Mouse (Mus musculus): ENCODE data around the gene Ilk.
A peak's percentile ranks its signal among the peaks of the same experiment; 100 is the strongest.
"Not testable (repeated sequence)": the region's sequence is repeated elsewhere in the genome, so short reads cannot be mapped to it uniquely, and the experiment has no call there.

Ilk gene

GRCm38 (mm10) chr7:105743246-105743925 lies 7.0 kb downstream of the Ilk start:
- not testable (repeated sequence) for DNase-seq

GRCm38 (mm10) chr7:105743926-105744590 lies 7.7 kb downstream of the Ilk start, which contains the start of gene Taf10:
Gene Taf10 (minus strand): TSS chr7:105744361.
- DNase-seq = peak; percentile 93

GRCm38 (mm10) chr7:105747776-105748175 lies 11.4 kb downstream of the Ilk start:
- DNase-seq = no peak

DNA sequence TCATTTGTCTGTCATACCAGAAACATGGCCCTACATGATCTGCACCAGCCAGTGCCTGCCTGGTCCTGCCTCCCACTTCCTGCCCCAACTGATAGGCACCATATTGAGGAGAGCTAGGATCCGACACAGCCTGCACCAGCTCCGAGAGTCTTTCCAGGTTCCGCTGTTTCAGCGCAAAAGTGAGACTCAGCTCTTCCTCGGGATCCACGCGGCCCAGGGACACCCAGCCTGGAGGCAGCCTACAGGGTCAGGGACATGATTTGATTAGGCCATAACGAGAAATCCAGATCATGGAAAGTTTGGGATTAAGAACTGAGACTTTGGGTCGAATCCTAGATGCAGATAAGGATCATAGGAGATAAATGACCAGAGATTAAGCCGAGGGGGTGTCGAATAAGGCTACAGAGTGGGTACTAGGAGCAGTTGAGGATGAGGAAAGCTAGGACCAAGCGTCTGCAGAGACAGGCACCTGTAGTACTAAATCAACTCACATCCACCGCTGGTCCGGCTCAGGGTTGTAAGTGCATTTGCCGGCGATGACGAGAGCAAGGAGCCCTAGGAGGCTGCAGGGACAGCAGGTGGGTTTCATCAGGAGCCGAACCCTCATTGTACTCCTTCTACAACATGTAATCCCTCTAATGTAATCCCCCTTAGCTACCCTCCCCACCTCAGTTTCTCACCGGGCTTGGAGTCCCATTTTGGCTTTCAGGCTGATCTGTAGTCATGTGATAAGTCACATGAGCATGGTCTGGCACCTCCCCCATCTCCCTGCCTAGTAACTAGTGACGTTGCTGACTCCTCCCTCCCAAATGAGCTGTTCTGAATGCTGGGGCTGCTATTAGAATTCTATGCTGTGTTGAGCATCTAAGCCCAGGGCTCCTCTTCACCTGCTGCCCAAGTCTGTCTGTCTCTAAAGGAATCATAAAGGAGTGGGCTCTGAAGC lies 15.4 kb downstream of the Ilk start, which contains the start of gene Tpp1:
Gene Tpp1, minus strand, starts transcription at position 745 of the 943 bp plus-strand sequence.
- peak; percentile 97 for DNase-seq

- no peak for DNase-seq
These were observed 16.3 kb downstream of the Ilk start for GRCm38 (mm10) chr7:105752716-105753115.

DNA sequence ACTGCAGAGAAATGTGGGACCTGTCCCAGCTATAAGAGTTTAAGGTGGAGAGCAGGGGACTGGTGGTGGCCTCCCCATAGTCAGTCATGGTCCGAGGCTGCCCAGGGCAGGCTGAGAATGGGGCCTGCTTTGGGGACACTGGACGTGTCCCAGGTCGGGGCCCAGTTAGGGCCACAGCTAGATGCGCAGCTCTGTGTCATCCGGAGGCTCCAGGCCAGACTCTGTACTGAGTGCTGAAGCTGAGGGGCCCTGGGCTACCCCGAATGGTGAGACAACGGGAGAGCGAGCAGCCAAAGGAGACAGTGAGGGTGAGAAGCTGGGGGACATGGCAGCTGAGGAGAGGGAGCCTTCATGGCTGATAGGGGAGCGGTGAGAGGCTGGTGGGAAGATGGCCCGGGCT lies 16.9 kb downstream of the Ilk start:
- no peak for DNase-seq

- no peak for DNase-seq
These were observed 25.6 kb downstream of the Ilk start for GRCm38 (mm10) chr7:105761813-105762484.

GRCm38 (mm10) chr7:105762517-105763270 lies 26.3 kb downstream of the Ilk start:
- no peak for DNase-seq

- DNase-seq = no peak
These were observed 27.9 kb downstream of the Ilk start for GRCm38 (mm10) chr7:105764331-105764730.

DNA sequence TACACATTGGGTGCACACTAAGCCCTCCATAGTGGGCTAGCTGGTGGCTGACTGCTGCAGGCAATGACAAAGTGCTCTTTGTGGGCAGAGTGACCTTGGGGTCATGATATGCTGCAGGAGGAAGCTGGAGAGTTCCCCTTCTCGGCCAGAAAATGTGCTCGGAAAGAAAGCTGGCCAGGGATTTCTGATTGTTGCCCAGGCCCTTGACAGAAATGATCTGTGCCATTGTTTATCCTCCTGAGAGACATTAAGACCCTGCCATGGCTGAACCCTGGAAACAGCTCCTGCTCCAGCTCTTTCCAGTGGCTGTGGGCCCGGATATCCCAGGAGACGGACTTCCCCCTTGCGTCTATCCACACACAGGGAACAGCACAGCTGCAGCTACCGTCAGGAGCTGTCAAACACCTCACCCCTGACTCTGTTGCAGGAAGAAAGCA lies 31.4 kb downstream of the Ilk start:
- peak; percentile 33 for DNase-seq

DNA sequence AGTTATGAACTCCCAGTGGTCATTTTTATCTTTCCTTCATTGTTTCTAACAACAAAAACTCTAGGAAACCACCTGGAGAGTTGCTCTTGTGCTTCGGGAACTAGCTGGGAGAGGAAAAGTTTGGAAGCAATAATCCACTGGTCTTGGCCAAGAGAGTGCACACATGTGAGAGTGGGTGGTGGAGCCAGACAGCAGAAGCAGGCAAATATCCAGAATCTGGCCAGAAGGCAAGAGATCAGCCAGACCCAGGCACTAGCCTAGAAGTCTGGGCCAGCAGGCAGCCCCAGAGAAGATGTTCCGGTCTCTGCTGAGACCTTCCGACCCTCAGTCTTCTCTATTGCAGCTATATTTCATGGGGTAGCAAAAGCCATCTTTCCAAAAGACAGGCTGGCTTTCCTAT lies 33.6 kb downstream of the Ilk start:
- DNase-seq = no peak

DNA sequence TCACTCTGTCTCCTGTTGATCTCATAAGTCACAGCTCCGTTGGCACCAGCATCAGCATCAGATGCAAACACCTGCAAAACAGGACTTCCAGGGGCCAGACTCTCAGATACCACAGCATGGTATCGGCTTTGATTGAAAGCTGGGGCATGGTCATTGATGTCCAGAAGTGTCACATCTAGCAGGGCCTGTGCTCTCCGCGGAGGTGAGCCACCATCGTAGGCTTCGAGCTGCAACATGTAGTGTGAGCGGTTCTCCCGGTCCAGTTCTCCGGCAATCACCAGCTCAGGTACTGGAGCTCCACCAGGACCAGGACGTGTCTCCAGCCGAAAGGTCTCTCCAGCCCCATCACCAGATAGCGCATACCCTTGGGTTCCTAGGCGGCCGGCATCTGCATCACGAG lies 35.9 kb downstream of the Ilk start:
- no peak for DNase-seq

- no peak for DNase-seq
These were observed 36.6 kb downstream of the Ilk start for GRCm38 (mm10) chr7:105773041-105773440.

DNA sequence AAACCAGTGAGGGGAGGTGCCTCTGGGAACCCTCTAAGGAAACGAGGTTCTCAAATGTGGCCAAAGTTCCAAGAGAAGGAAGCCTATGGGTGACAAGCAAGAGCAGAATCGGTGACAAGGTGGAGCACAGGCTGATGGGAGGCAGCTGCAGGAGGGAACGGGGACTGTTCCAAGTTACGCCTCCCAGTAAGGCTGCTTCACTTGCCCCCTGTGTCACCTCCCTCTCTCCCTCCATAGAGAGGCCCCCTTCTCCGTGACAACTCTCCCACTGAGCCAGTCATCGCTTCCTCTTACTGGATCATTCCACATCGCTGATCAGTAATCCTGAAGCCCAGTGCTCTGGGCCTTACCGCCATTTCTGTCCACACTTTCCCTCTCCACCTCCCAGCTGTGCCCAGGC lies 38.3 kb downstream of the Ilk start:
- DNase-seq = no peak

DNA sequence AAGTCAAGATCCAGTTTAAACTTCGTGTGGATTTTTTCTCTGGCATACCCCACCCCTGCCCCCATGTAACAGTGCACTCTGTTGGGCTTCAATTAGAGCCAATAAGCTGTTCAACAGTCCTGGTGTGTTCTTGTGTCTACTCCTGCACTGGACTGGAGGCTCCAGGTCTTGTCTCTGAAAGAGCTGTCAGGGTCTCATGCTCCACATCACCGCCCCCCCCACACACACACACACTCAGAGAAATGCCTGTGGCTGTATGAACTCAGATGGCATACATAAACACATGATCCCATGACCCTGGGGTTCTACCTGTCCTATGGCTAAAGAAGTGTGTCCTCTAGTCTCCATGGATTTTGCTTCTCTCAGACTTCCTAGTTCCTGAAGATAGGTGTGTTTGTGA lies 39.6 kb downstream of the Ilk start:
- DNase-seq = no peak

- DNase-seq = no peak
These were observed 40.9 kb downstream of the Ilk start for GRCm38 (mm10) chr7:105777316-105777715.

DNA sequence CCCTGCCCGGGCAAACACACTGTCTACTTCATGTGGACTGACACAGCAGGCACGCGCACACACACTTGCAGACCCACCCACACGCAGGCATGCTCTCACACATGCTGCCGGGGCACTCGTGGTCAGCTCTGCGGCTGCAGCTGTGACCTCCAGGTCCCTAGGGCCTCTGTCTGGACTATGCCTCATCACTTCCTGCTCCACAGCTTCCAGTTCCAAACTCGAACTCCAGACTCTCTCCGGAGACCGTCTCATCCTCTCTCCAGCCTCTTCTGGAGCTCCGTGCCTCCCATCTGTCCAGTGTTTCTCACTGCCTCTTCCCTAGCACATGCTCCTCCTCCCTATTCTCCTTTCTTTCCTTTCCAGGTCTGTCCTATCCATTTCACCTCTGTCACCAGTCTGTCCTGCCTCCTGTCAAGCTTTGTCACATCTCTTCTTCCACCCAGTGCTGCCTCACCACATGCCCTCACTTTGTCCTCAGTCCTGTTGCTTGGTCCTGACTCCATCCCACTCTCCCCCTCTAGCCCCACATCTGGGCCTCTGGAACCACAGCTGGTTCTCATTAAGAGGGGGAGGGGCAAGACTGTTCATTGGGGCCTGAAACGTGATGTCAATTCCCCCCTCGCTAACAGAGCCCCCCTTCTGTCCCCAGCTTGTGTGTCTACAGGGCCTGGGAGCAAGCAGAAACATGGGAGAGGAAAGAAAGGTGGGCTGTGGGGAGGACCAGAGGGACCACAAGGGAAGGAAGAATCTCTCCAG lies 41.6 kb downstream of the Ilk start:
- DNase-seq = peak; percentile 63

DNA sequence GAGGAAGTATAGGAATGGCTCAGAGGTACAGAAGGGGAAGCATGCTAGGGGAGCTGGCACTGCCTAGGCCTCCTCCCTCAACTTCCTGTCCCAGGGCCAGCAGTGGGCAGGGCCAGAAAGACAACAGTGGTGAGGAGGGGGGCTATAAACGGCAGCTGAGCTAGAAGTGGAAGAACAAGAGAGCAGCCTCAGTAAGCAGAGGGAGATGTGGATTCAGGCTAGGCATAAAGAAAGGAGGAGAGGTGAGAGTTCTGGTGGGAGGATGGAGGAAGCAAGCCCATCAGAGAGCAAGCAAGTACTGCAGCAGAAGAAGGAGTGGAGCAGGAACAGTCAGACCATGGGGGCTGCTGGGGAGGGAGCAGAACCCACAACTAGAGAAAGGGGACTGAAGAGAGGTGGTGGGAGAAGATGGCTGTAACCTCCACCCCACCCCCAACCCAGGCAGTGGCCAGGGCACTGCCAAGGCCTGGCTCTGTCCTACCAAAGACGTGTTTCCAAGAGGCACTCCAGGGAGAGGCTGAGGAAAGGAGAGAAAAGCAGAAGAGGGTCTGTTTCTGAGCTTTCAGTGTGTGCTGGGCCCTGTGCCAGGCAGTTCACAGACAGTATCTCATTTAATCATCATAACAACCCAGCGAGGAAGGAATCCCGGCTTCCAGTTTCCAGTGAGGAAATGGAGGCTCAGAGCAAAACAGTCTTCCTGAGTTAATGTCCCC lies 42.3 kb downstream of the Ilk start:
- peak; percentile 70 for DNase-seq

- DNase-seq = no peak
These were observed 47.5 kb downstream of the Ilk start for GRCm38 (mm10) chr7:105783861-105784260.

DNA sequence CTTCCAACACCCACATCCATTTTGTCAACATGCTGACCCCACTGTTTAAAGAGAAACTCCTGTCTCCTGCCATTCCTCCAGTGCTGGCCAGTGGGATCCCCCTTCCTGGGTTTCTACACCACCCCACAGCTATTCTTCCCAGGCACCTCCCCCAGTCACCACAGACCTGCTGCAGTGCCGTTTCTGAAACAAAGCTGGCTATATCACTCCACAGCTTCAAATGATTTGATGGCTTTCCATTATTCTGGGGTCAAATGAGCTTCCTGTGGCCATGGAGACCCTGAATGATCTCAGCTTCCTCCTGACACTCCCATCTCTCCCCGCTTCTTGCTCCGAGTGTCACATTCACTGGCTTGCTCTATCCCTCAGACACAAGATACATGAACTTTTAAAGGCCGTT lies 48.2 kb downstream of the Ilk start:
- DNase-seq = no peak
